Mouse (Mus musculus): Measurements from ENCODE around the gene Nop2. TPM values are rescaled to one million over a fixed set of nuclear protein-coding genes. Genes with fewer than 3 reads are reported as not detected.
A peak's percentile ranks its signal among the peaks of the same experiment; 100 is the strongest.

Gene Nop2
- polyA plus RNA-seq, 1 experiment, result 7.8 TPM

GRCm38 (mm10) chr6:125137002-125137671, 5.4 kb downstream of the Nop2 start:
- 90% methylated on average over 19 of the region's 19 CpGs for WGBS
- H3K4me3 ChIP-seq (ENCODE audit: low read depth, low read length), result no peak overlapping the region

DNA sequence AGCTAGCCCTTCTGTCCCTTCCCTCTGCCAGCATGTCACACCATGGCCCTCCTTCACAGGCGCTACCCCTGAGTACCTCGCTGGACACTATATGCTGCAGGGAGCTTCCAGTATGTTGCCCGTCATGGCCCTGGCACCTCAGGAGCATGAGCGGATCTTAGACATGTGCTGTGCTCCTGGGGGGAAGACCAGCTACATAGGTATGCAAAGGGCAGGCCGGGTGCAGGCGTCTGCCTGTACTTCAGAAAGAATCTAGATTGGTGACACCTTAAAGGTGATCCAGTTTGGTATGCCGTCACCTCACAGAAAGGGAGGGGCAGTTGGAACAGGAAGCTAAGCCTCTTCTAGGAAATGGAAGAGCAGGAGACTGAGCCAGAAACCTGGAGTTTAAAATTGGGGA, 8.0 kb downstream of the Nop2 start:
- no peaks in the 10 kb centered on the region for H3K27me3 ChIP-seq (ENCODE audit: control insufficient read depth, insufficient read depth, low read length)
- no peak overlapping the region for H3K27ac ChIP-seq (ENCODE audit: insufficient read depth, low read depth, low read length)
- no peak overlapping the region for H3K4me3 ChIP-seq (ENCODE audit: low read depth, low read length)
- H3K4me1 ChIP-seq (ENCODE audit: control insufficient read depth, insufficient read depth, insufficient read length, low read length), result no peaks in the 10 kb centered on the region
- TF ChIP-seq POLR2A (IDR thresholded peaks at IDR 0.05; ENCODE audit: low read depth, low read length) (no peak), CTCF (IDR thresholded peaks at IDR 0.05; ENCODE audit: extremely low read depth, insufficient read length, insufficient replicate concordance, low read depth, low read length) (no peak)
- 90% methylated on average over 7 of the region's 7 CpGs for WGBS
- H3K36me3 ChIP-seq (ENCODE audit: control insufficient read depth, insufficient read depth, low read length), result peaks cover 53% of the 10 kb centered on the region

More at GRCm38 (mm10) chr6:125137002-125137671, 5.4 kb downstream of the Nop2 start:
- H3K4me1 ChIP-seq (ENCODE audit: control insufficient read depth, insufficient read depth, insufficient read length, low read length), result no peaks in the 10 kb centered on the region; the same call in 1 of the 2 replicates
- no peaks in the 10 kb centered on the region for H3K27me3 ChIP-seq (ENCODE audit: control insufficient read depth, insufficient read depth, low read length)
- TF ChIP-seq POLR2A (IDR thresholded peaks at IDR 0.05; ENCODE audit: low read depth, low read length) (no peak), CTCF (IDR thresholded peaks at IDR 0.05; ENCODE audit: extremely low read depth, insufficient read length, insufficient replicate concordance, low read depth, low read length) (peak; percentile 64; the same call in 1 of the 2 replicates)
- H3K36me3 ChIP-seq (ENCODE audit: control insufficient read depth, insufficient read depth, low read length), result peaks cover 59% of the 10 kb centered on the region
- no peak overlapping the region for H3K27ac ChIP-seq (ENCODE audit: insufficient read depth, low read depth, low read length)

GRCm38 (mm10) chr6:125142436-125142835, 10.7 kb downstream of the Nop2 start:
- no peak overlapping the region for H3K4me3 ChIP-seq (ENCODE audit: low read depth, low read length)
- H3K4me1 ChIP-seq (ENCODE audit: control insufficient read depth, insufficient read depth, insufficient read length, low read length), result no peaks in the 10 kb centered on the region
- 83% methylated on average over 8 of the region's 8 CpGs for WGBS
- H3K27me3 ChIP-seq (ENCODE audit: control insufficient read depth, insufficient read depth, low read length), result no peaks in the 10 kb centered on the region
- peaks cover 38% of the 10 kb centered on the region for H3K36me3 ChIP-seq (ENCODE audit: control insufficient read depth, insufficient read depth, low read length)
- no peak for TF ChIP-seq CTCF (IDR thresholded peaks at IDR 0.05; ENCODE audit: extremely low read depth, insufficient read length, insufficient replicate concordance, low read depth, low read length)
- TF ChIP-seq POLR2A (IDR thresholded peaks at IDR 0.05; ENCODE audit: low read depth, low read length), result no peak
- H3K27ac ChIP-seq (ENCODE audit: insufficient read depth, low read depth, low read length), result no peak overlapping the region

- Histone ChIP-seq H3K27ac (ENCODE audit: insufficient read depth, low read depth, low read length) (no peak overlapping the region), H3K27me3 (ENCODE audit: control insufficient read depth, insufficient read depth, low read length) (no peaks in the 10 kb centered on the region), H3K4me1 (ENCODE audit: control insufficient read depth, insufficient read depth, insufficient read length, low read length) (no peaks in the 10 kb centered on the region), H3K4me3 (ENCODE audit: low read depth, low read length) (no peak overlapping the region), H3K36me3 (ENCODE audit: control insufficient read depth, insufficient read depth, low read length) (peaks cover 34% of the 10 kb centered on the region)
- TF ChIP-seq POLR2A (IDR thresholded peaks at IDR 0.05; ENCODE audit: low read depth, low read length), result no peak
- no peak for TF ChIP-seq CTCF (IDR thresholded peaks at IDR 0.05; ENCODE audit: extremely low read depth, insufficient read length, insufficient replicate concordance, low read depth, low read length)
- WGBS, result 75% methylated on average over 3 of the region's 3 CpGs
These were observed 11.4 kb downstream of the Nop2 start for GRCm38 (mm10) chr6:125143128-125143527.

DNA sequence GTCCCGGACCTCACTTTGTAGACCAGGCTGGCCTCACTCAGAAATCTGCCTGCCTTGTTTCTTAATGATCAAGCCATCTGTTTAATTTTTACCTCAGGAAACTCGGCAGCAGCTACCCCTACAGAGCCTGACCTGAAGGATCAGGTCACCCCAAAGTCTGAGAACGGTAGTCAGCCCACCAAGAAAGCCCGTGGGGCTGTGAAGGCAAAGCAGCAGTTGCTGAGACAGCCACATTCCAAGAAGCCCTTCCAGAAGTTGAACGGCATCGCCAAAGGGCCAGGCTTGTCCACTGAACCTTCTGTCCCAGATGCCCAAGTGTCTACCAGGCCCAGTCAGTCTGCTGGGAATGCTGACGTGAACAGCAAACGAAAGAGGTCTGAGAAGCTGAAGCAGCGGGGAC, 12.2 kb downstream of the Nop2 start:
- Histone ChIP-seq H3K27me3 (ENCODE audit: control insufficient read depth, insufficient read depth, low read length) (no peaks in the 10 kb centered on the region), H3K4me3 (ENCODE audit: low read depth, low read length) (no peak overlapping the region), H3K27ac (ENCODE audit: insufficient read depth, low read depth, low read length) (no peak overlapping the region), H3K4me1 (ENCODE audit: control insufficient read depth, insufficient read depth, insufficient read length, low read length) (no peaks in the 10 kb centered on the region; the same call in 1 of the 2 replicates), H3K36me3 (ENCODE audit: control insufficient read depth, insufficient read depth, low read length) (peaks cover 29% of the 10 kb centered on the region)
- WGBS, result 83% methylated on average over 9 of the region's 9 CpGs
- TF ChIP-seq CTCF (IDR thresholded peaks at IDR 0.05; ENCODE audit: extremely low read depth, insufficient read length, insufficient replicate concordance, low read depth, low read length) (no peak), POLR2A (IDR thresholded peaks at IDR 0.05; ENCODE audit: low read depth, low read length) (no peak)

GRCm38 (mm10) chr6:125145001-125145400, 13.3 kb downstream of the Nop2 start, which contains the start of gene Iffo1:
Gene Iffo1, plus strand, starts transcription at chr6:125145241.
- H3K4me1 ChIP-seq (ENCODE audit: control insufficient read depth, insufficient read depth, insufficient read length, low read length), result no peaks in the 10 kb centered on the region; the same call in 1 of the 2 replicates
- peaks cover 19% of the 10 kb centered on the region for H3K36me3 ChIP-seq (ENCODE audit: control insufficient read depth, insufficient read depth, low read length)
- 3% methylated on average over 16 of the region's 16 CpGs for WGBS
- peak within 1 kb of the TSS; percentile 64 for H3K4me3 ChIP-seq (ENCODE audit: low read depth, low read length)
- no peaks in the 10 kb centered on the region for H3K27me3 ChIP-seq (ENCODE audit: control insufficient read depth, insufficient read depth, low read length)
- no peak within 1 kb of the TSS for H3K27ac ChIP-seq (ENCODE audit: insufficient read depth, low read depth, low read length)
- peak; percentile 42; the same call in 1 of the 2 replicates for TF ChIP-seq POLR2A (IDR thresholded peaks at IDR 0.05; ENCODE audit: low read depth, low read length)
- peak; percentile 37; the same call in 1 of the 2 replicates for TF ChIP-seq CTCF (IDR thresholded peaks at IDR 0.05; ENCODE audit: extremely low read depth, insufficient read length, insufficient replicate concordance, low read depth, low read length)

DNA sequence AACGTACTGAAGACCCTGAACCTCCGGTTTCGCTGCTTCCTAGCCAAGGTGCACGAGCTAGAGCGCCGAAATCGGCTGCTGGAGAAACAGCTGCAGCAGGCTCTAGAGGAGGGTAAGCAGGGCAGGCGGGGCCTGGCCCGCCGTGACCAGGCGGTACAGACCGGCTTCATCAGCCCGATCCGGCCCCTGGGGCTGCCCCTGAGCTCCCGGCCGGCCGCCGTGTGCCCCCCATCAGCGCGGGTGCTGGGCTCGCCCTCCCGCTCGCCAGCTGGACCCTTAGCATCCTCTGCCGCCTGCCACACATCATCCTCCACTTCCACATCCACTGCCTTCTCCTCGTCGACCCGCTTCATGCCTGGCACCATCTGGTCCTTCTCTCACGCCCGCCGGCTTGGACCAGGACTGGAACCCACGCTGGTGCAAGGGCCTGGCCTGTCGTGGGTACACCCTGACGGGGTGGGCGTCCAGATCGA, 13.8 kb downstream of the Nop2 start:
- Histone ChIP-seq H3K4me3 (ENCODE audit: low read depth, low read length) (peak overlapping the region; percentile 64), H3K4me1 (ENCODE audit: control insufficient read depth, insufficient read depth, insufficient read length, low read length) (no peaks in the 10 kb centered on the region; the same call in 1 of the 2 replicates), H3K27me3 (ENCODE audit: control insufficient read depth, insufficient read depth, low read length) (no peaks in the 10 kb centered on the region), H3K36me3 (ENCODE audit: control insufficient read depth, insufficient read depth, low read length) (peaks cover 15% of the 10 kb centered on the region), H3K27ac (ENCODE audit: insufficient read depth, low read depth, low read length) (no peak overlapping the region)
- no peak for TF ChIP-seq POLR2A (IDR thresholded peaks at IDR 0.05; ENCODE audit: low read depth, low read length)
- no peak for TF ChIP-seq CTCF (IDR thresholded peaks at IDR 0.05; ENCODE audit: extremely low read depth, insufficient read length, insufficient replicate concordance, low read depth, low read length)
- 26% methylated on average over 35 of the region's 35 CpGs for WGBS

Measured in small intestine, adult 2 months (tissue).